Mouse (Mus musculus) adrenal gland, postnatal 14 days (tissue): ENCODE data around the gene Abca1. TPM values are rescaled to one million over a fixed set of nuclear protein-coding genes. Genes with fewer than 3 reads are reported as not detected.
A peak's percentile ranks its signal among the peaks of the same experiment; 100 is the strongest.

Experiments used
- DNase-seq: peaks from one replicate; pipeline ENCODE4 v3.0.0; 2021; ENCODE audit warnings: mixed read lengths
- total RNA-seq: library from RNA; stranded (reverse); gene quantifications from 2 replicates; pipeline ENCODE4 v1.2.3, GENCODE M21; 2021

The Abca1 gene
- total RNA-seq, 1 experiment from 2014 or later = 209 TPM

- DNase-seq = no peak
These were observed 10.1 kb downstream of the Abca1 start for GRCm38 (mm10) chr4:53149644-53150043.

- no peak for DNase-seq
These were observed 10.9 kb downstream of the Abca1 start for GRCm38 (mm10) chr4:53148817-53149216.

- peak; percentile 63 for DNase-seq
These were observed 12.2 kb downstream of the Abca1 start for GRCm38 (mm10) chr4:53147454-53147853.

GRCm38 (mm10) chr4:53147046-53147445, 12.6 kb downstream of the Abca1 start:
- peak; percentile 47 for DNase-seq

- peak; percentile 37 for DNase-seq
These were observed 13.3 kb downstream of the Abca1 start for GRCm38 (mm10) chr4:53146227-53146949.

- DNase-seq = no peak
These were observed 14.1 kb downstream of the Abca1 start for GRCm38 (mm10) chr4:53145434-53146168.

GRCm38 (mm10) chr4:53144571-53144970, 15.1 kb downstream of the Abca1 start:
- DNase-seq = no peak

- no peak for DNase-seq
These were observed 15.7 kb downstream of the Abca1 start for GRCm38 (mm10) chr4:53144021-53144420.

- no peak for DNase-seq
These were observed 19.0 kb downstream of the Abca1 start for GRCm38 (mm10) chr4:53140678-53141077.

GRCm38 (mm10) chr4:53139495-53139894, 20.2 kb downstream of the Abca1 start:
- DNase-seq = no peak

- no peak for DNase-seq
These were observed 20.7 kb downstream of the Abca1 start for GRCm38 (mm10) chr4:53138974-53139373.

GRCm38 (mm10) chr4:53137087-53137486, 22.6 kb downstream of the Abca1 start:
- no peak for DNase-seq

- no peak for DNase-seq
These were observed 24.9 kb downstream of the Abca1 start for GRCm38 (mm10) chr4:53134816-53135215.

- no peak for DNase-seq
These were observed 25.7 kb downstream of the Abca1 start for GRCm38 (mm10) chr4:53133995-53134394.

GRCm38 (mm10) chr4:53131538-53131937, 28.2 kb downstream of the Abca1 start:
- no peak for DNase-seq

GRCm38 (mm10) chr4:53130622-53131517, 28.8 kb downstream of the Abca1 start:
- DNase-seq = no peak

- no peak for DNase-seq
These were observed 29.9 kb downstream of the Abca1 start for GRCm38 (mm10) chr4:53129716-53130301.

GRCm38 (mm10) chr4:53127266-53127665, 32.4 kb downstream of the Abca1 start:
- DNase-seq = no peak

- peak; percentile 73 for DNase-seq
These were observed 32.9 kb downstream of the Abca1 start for GRCm38 (mm10) chr4:53126794-53127193.

GRCm38 (mm10) chr4:53124837-53125490, 34.7 kb downstream of the Abca1 start:
- DNase-seq = no peak

- peak; percentile 47 for DNase-seq
These were observed 37.4 kb downstream of the Abca1 start for GRCm38 (mm10) chr4:53122310-53122709.
